Mouse (Mus musculus) CD4-positive, CD25-positive, alpha-beta regulatory T cell, adult 2 months (primary cell): Measurements from ENCODE around the gene Reep1.

Experiments used
- DNase-seq: peaks from one replicate; pipeline ENCODE4 v3.0.0-alpha.2; 2012; ENCODE audit warnings: low read depth, low spot score

The Reep1 gene

GRCm38 (mm10) chr6:71737202-71737601 is 29.8 kb downstream of the Reep1 start:
- no peak for DNase-seq

GRCm38 (mm10) chr6:71738611-71739010 is 31.2 kb downstream of the Reep1 start:
- no peak for DNase-seq

GRCm38 (mm10) chr6:71740921-71741320 is 33.6 kb downstream of the Reep1 start:
- DNase-seq = no peak

- DNase-seq = no peak
Measured at GRCm38 (mm10) chr6:71741998-71742636, 34.8 kb downstream of the Reep1 start.

- no peak for DNase-seq
Measured at GRCm38 (mm10) chr6:71744934-71745333, 37.6 kb downstream of the Reep1 start.

GRCm38 (mm10) chr6:71745482-71746234 is 38.3 kb downstream of the Reep1 start:
- DNase-seq = no peak

- DNase-seq = no peak
Measured at GRCm38 (mm10) chr6:71746246-71746645, 38.9 kb downstream of the Reep1 start.

GRCm38 (mm10) chr6:71746846-71747245 is 39.5 kb downstream of the Reep1 start:
- DNase-seq = peak; percentile 58

GRCm38 (mm10) chr6:71751602-71752001 is 44.2 kb downstream of the Reep1 start:
- no peak for DNase-seq

- DNase-seq = no peak
Measured at GRCm38 (mm10) chr6:71752791-71753464, 45.6 kb downstream of the Reep1 start.

GRCm38 (mm10) chr6:71757039-71757894 is 49.9 kb downstream of the Reep1 start:
- DNase-seq = no peak

GRCm38 (mm10) chr6:71758780-71759179 is 51.4 kb downstream of the Reep1 start:
- DNase-seq = no peak

- DNase-seq = no peak
Measured at GRCm38 (mm10) chr6:71760073-71760472, 52.7 kb downstream of the Reep1 start.

GRCm38 (mm10) chr6:71767761-71768160 is 60.4 kb downstream of the Reep1 start:
- DNase-seq = no peak

GRCm38 (mm10) chr6:71769901-71770690 is 62.7 kb downstream of the Reep1 start:
- peak; percentile 13 for DNase-seq

GRCm38 (mm10) chr6:71770856-71771255 is 63.5 kb downstream of the Reep1 start:
- no peak for DNase-seq

GRCm38 (mm10) chr6:71771282-71771681 is 63.9 kb downstream of the Reep1 start:
- no peak for DNase-seq

- no peak for DNase-seq
Measured at GRCm38 (mm10) chr6:71772156-71772555, 64.8 kb downstream of the Reep1 start.

- no peak for DNase-seq
Measured at GRCm38 (mm10) chr6:71772636-71773208, 65.4 kb downstream of the Reep1 start.

GRCm38 (mm10) chr6:71778016-71778415 is 70.7 kb downstream of the Reep1 start:
- DNase-seq = no peak

GRCm38 (mm10) chr6:71779831-71780230 is 72.5 kb downstream of the Reep1 start:
- DNase-seq = no peak
